Mouse (Mus musculus) erythroblast, embryonic 14.5 days (primary cell): Measurements from ENCODE around the gene Alox5ap. TPM values are rescaled to one million over a fixed set of nuclear protein-coding genes. Genes with fewer than 3 reads are reported as not detected.

ENCODE experiments used
- H3K27me3 ChIP-seq: 2 replicates; pipeline ENCODE4 v1.6.1; 2012; ENCODE audit warnings: inconsistent platforms; ENCODE audit not compliant: control insufficient read depth
- H3K36me3 ChIP-seq: 2 replicates; pipeline ENCODE4 v1.6.1; 2012; ENCODE audit warnings: mild to moderate bottlenecking, inconsistent platforms; ENCODE audit not compliant: control insufficient read depth
- H3K4me1 ChIP-seq: 2 replicates; pipeline ENCODE4 v1.6.1; 2012; ENCODE audit warnings: inconsistent platforms; ENCODE audit not compliant: control insufficient read depth
- H3K4me3 ChIP-seq: replicated peaks from 2 replicates; pipeline ENCODE3; 2012; ENCODE audit warnings: moderate library complexity, mild to moderate bottlenecking, inconsistent platforms
- H3K9me3 ChIP-seq: 2 replicates; pipeline ENCODE4 v1.6.1; 2012; ENCODE audit warnings: low read length, inconsistent platforms, mixed read lengths; ENCODE audit not compliant: control insufficient read depth
- GATA1 ChIP-seq: IDR thresholded peaks from 2 replicates; pipeline ENCODE4 v1.6.1; 2012; ENCODE audit warnings: low read length, inconsistent platforms, mixed read lengths
- TAL1 ChIP-seq: IDR thresholded peaks from 3 replicates; pipeline ENCODE4 v1.6.1; 2012; ENCODE audit warnings: low read length, inconsistent platforms, mixed read lengths
- polyA plus RNA-seq: library from polyadenylated mRNA; stranded (reverse); fragments of >175 nt; gene quantifications from 2 replicates; pipeline ENCODE4 v1.2.3, GENCODE M21; 2012

The Alox5ap gene
- polyA plus RNA-seq, 1 experiment = not detected

- H3K27me3 ChIP-seq = no peaks in the 10 kb centered on the region; the same call in 1 of the 2 replicates
- TF ChIP-seq TAL1 = no peak
- TF ChIP-seq GATA1 = no peak
- H3K4me3 ChIP-seq = no peak overlapping the region
- H3K4me1 ChIP-seq = peaks cover 13% of the 10 kb centered on the region
- H3K9me3 ChIP-seq = peaks cover 7% of the 10 kb centered on the region
- no peaks in the 10 kb centered on the region for H3K36me3 ChIP-seq
Measured at GRCm38 (mm10) chr5:149274390-149275104, 10.0 kb downstream of the Alox5ap start.

- Histone ChIP-seq H3K36me3 (no peaks in the 10 kb centered on the region), H3K4me3 (no peak overlapping the region), H3K9me3 (peaks cover 7% of the 10 kb centered on the region), H3K4me1 (peaks cover 13% of the 10 kb centered on the region), H3K27me3 (no peaks in the 10 kb centered on the region)
- TF ChIP-seq TAL1 = no peak
- TF ChIP-seq GATA1 = no peak
Measured at GRCm38 (mm10) chr5:149275105-149275494, 10.5 kb downstream of the Alox5ap start.

- H3K27me3 ChIP-seq = no peaks in the 10 kb centered on the region
- no peak for TF ChIP-seq TAL1
- TF ChIP-seq GATA1 = no peak
- H3K4me1 ChIP-seq = peaks cover 11% of the 10 kb centered on the region
- H3K36me3 ChIP-seq = no peaks in the 10 kb centered on the region
- H3K9me3 ChIP-seq = peaks cover 15% of the 10 kb centered on the region
- no peak overlapping the region for H3K4me3 ChIP-seq
Measured at GRCm38 (mm10) chr5:149277529-149277928, 13.0 kb downstream of the Alox5ap start.

- Histone ChIP-seq H3K36me3 (no peaks in the 10 kb centered on the region), H3K4me3 (no peak overlapping the region), H3K9me3 (peaks cover 20% of the 10 kb centered on the region), H3K4me1 (peaks cover 11% of the 10 kb centered on the region), H3K27me3 (no peaks in the 10 kb centered on the region)
- no peak for TF ChIP-seq TAL1
- TF ChIP-seq GATA1 = no peak
Measured at GRCm38 (mm10) chr5:149279273-149279844, 14.8 kb downstream of the Alox5ap start.

GRCm38 (mm10) chr5:149283009-149283408 lies 18.4 kb downstream of the Alox5ap start:
- no peak overlapping the region for H3K4me3 ChIP-seq
- H3K4me1 ChIP-seq = no peaks in the 10 kb centered on the region
- TF ChIP-seq TAL1 (no peak), GATA1 (no peak)
- peaks cover 4% of the 10 kb centered on the region for H3K27me3 ChIP-seq
- peaks cover 13% of the 10 kb centered on the region for H3K9me3 ChIP-seq
- H3K36me3 ChIP-seq = no peaks in the 10 kb centered on the region

GRCm38 (mm10) chr5:149283821-149284220 lies 19.3 kb downstream of the Alox5ap start:
- no peak overlapping the region for H3K4me3 ChIP-seq
- peaks cover 13% of the 10 kb centered on the region for H3K9me3 ChIP-seq
- no peaks in the 10 kb centered on the region for H3K36me3 ChIP-seq
- no peak for TF ChIP-seq TAL1
- TF ChIP-seq GATA1 = no peak
- no peaks in the 10 kb centered on the region for H3K4me1 ChIP-seq
- peaks cover 4% of the 10 kb centered on the region for H3K27me3 ChIP-seq

GRCm38 (mm10) chr5:149286021-149286420 lies 21.5 kb downstream of the Alox5ap start:
- TF ChIP-seq TAL1 = no peak
- no peaks in the 10 kb centered on the region for H3K4me1 ChIP-seq

GRCm38 (mm10) chr5:149287148-149288038 lies 22.8 kb downstream of the Alox5ap start:
- Histone ChIP-seq H3K4me1 (no peaks in the 10 kb centered on the region), H3K27me3 (peaks cover 4% of the 10 kb centered on the region), H3K4me3 (no peak overlapping the region), H3K36me3 (no peaks in the 10 kb centered on the region), H3K9me3 (peaks cover 6% of the 10 kb centered on the region)
- TF ChIP-seq TAL1 = no peak

More at GRCm38 (mm10) chr5:149286021-149286420, 21.5 kb downstream of the Alox5ap start:
- Histone ChIP-seq H3K4me3 (no peak overlapping the region), H3K9me3 (peaks cover 13% of the 10 kb centered on the region), H3K36me3 (no peaks in the 10 kb centered on the region), H3K27me3 (peaks cover 4% of the 10 kb centered on the region)

GRCm38 (mm10) chr5:149291266-149291665 lies 26.7 kb downstream of the Alox5ap start:
- no peak for TF ChIP-seq TAL1
- no peak for TF ChIP-seq GATA1
- no peaks in the 10 kb centered on the region for H3K36me3 ChIP-seq
- H3K4me1 ChIP-seq = no peaks in the 10 kb centered on the region
- H3K9me3 ChIP-seq = no peaks in the 10 kb centered on the region
- peaks cover 4% of the 10 kb centered on the region for H3K27me3 ChIP-seq
- H3K4me3 ChIP-seq = no peak overlapping the region
